Mouse (Mus musculus) heart, embryonic 14.5 days (tissue): ENCODE results near the gene Olfr557. TPM values are rescaled to one million over a fixed set of nuclear protein-coding genes. Genes with fewer than 3 reads are reported as not detected.

ENCODE experiments used
- ATAC-seq: fragments of 200-750 bp; cut with Nextera tagmentation; 2 replicates; pipeline ENCODE4 v1.8.0; 2017; ENCODE audit warnings: low read depth, moderate TSS enrichment; ENCODE audit not compliant: insufficient number of reproducible peaks, insufficient read depth, low FRiP score
- H3K27ac ChIP-seq, 2 experiments: fragments of 200-500 bp in 1 of 2; fragments of 300-500 bp in 1 of 2; sonication (generic) in 1 of 2; replicated peaks in 1 of 2; 2 replicates each; pipeline ENCODE4 v1.5.1; 2012 to 2014; ENCODE audit warnings: low read depth in 2 of 2, low read length in 2 of 2, control low read depth in 1 of 2, mild to moderate bottlenecking in 1 of 2, mixed read lengths in 1 of 2; ENCODE audit not compliant: control insufficient read depth in 1 of 2, insufficient read depth in 1 of 2
- H3K27me3 ChIP-seq: fragments of 300-500 bp; sonication (generic); 2 replicates; pipeline ENCODE4 v1.6.1; 2014; ENCODE audit warnings: mild to moderate bottlenecking, low read length, control low read depth; ENCODE audit not compliant: control insufficient read depth, insufficient read depth
- H3K36me3 ChIP-seq: fragments of 300-500 bp; sonication (generic); 2 replicates; pipeline ENCODE4 v1.6.1; 2014; ENCODE audit warnings: mild to moderate bottlenecking, control low read depth, low read length, mixed read lengths; ENCODE audit not compliant: control insufficient read depth, insufficient read depth
- H3K4me1 ChIP-seq, 2 experiments: fragments of 200-500 bp in 1 of 2; fragments of 300-500 bp in 1 of 2; sonication (generic) in 1 of 2; 2 replicates each; pipeline ENCODE4 v1.6.1; 2012 to 2014; ENCODE audit warnings: low read length in 2 of 2, control low read depth in 1 of 2, mixed read lengths in 1 of 2; ENCODE audit not compliant: control insufficient read depth in 2 of 2, insufficient read depth in 2 of 2
- H3K4me2 ChIP-seq: fragments of 300-500 bp; sonication (generic); 2 replicates; pipeline ENCODE4 v1.6.1; 2014; ENCODE audit warnings: mild to moderate bottlenecking, low read length
- H3K4me3 ChIP-seq, 2 experiments: fragments of 200-500 bp in 1 of 2; fragments of 300-500 bp in 1 of 2; sonication (generic) in 1 of 2; 2 replicates each; pipeline ENCODE4 v1.5.1; 2012 to 2014; ENCODE audit warnings: low read length in 2 of 2, mild to moderate bottlenecking in 2 of 2, control low read depth in 1 of 2, low read depth in 1 of 2, moderate library complexity in 1 of 2; ENCODE audit not compliant: control insufficient read depth in 1 of 2, insufficient read depth in 1 of 2
- H3K9ac ChIP-seq: fragments of 300-500 bp; sonication (generic); 2 replicates; pipeline ENCODE4 v1.6.1; 2014; ENCODE audit warnings: mild to moderate bottlenecking, low read length
- H3K9me3 ChIP-seq: fragments of 300-500 bp; sonication (generic); 2 replicates; pipeline ENCODE4 v1.6.1; 2016; ENCODE audit warnings: low read length, control low read depth; ENCODE audit not compliant: control insufficient read depth
- WGBS: fragments of 180-500 bp; shearing (Covaris S2); extraction: QIAGEN DNeasy Blood & Tissue Kit; methylation state at CpG from one replicate; pipeline ENCODE4 v1.1.7; 2014; 5-methylcytosine and 5-hydroxymethylcytosine counted together
- polyA plus RNA-seq: library from polyadenylated mRNA; unstranded; fragments of >200 nt; fragmentation: Nextera tagmentation; extraction: Ambion mirVana; gene quantifications from 2 replicates; pipeline ENCODE4 v1.2.1, GENCODE M21; 2014

Olfr557 gene
- not detected in 2 replicates for polyA plus RNA-seq

- no peak within 1 kb of the TSS for H3K27ac ChIP-seq
- WGBS = 53% methylated on average over 5 of the region's 5 CpGs
- no peaks in the 10 kb centered on the region for H3K36me3 ChIP-seq
- peaks cover 0 to 2% of the 10 kb centered on the region in 2 experiments; a peak in 1 of 4 replicates for H3K4me1 ChIP-seq
- no peaks in the 10 kb centered on the region for H3K9me3 ChIP-seq
- H3K4me2 ChIP-seq = no peak within 1 kb of the TSS
- H3K9ac ChIP-seq = no peak within 1 kb of the TSS
- H3K4me3 ChIP-seq = no peak within 1 kb of the TSS
- H3K27me3 ChIP-seq = no peaks in the 10 kb centered on the region
- ATAC-seq = no peak
These were observed at the start of gene Olfr557 for GRCm38 (mm10) chr7:102695358-102696125. Gene Olfr557 (plus strand): TSS chr7:102695910.

DNA sequence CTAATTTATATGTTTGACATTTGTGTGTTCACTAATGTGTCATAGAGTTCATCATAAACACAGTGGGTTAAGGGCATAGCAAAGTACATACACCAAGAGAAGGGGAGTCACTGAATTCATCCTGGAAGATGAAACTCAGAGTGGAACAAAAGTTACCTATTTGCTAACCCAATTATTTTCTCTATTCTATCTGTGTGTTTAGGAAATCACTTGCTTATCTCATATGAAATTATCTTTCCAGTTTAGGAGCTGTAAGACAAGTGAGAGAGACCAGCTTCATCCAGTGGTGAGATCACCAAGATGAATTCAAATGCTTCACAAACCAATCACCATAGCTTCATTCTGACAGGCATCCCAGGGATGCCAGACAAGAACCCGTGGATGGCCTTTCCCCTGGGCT lies 37.2 kb upstream of the Olfr557 start, which contains the start of gene Olfr555:
TSS of gene Olfr555 (plus strand) at position 301 of the 400 bp plus-strand sequence.
- Histone ChIP-seq H3K4me2 (no peak within 1 kb of the TSS), H3K4me3 (no peak within 1 kb of the TSS), H3K4me1 (no peaks in the 10 kb centered on the region), H3K36me3 (no peaks in the 10 kb centered on the region), H3K27me3 (no peaks in the 10 kb centered on the region), H3K9ac (no peak within 1 kb of the TSS), H3K27ac (no peak within 1 kb of the TSS), H3K9me3 (no peaks in the 10 kb centered on the region)
- no peak for ATAC-seq
- 57% methylated on average over 1 of the region's 1 CpGs for WGBS

- H3K4me3 ChIP-seq = no peak within 1 kb of the TSS
- no peaks in the 10 kb centered on the region for H3K27me3 ChIP-seq
- no peak for ATAC-seq
- no peaks in the 10 kb centered on the region for H3K9me3 ChIP-seq
- H3K27ac ChIP-seq = no peak within 1 kb of the TSS
- H3K4me2 ChIP-seq = no peak within 1 kb of the TSS
- no peaks in the 10 kb centered on the region for H3K36me3 ChIP-seq
- H3K4me1 ChIP-seq = no peaks in the 10 kb centered on the region
- WGBS = 74% methylated on average over 3 of the region's 3 CpGs
- no peak within 1 kb of the TSS for H3K9ac ChIP-seq
These were observed 31.1 kb upstream of the Olfr557 start, which contains the start of gene Olfr556 for GRCm38 (mm10) chr7:102664599-102664998. Gene Olfr556 (plus strand): TSS chr7:102664899.

GRCm38 (mm10) chr7:102665378-102665777 lies 30.3 kb upstream of the Olfr557 start:
- H3K4me2 ChIP-seq = no peak overlapping the region
- 26% methylated on average over 2 of the region's 2 CpGs for WGBS
- H3K9ac ChIP-seq = no peak overlapping the region
- no peaks in the 10 kb centered on the region for H3K36me3 ChIP-seq
- H3K4me3 ChIP-seq = no peak overlapping the region
- H3K27me3 ChIP-seq = no peaks in the 10 kb centered on the region
- no peak overlapping the region for H3K27ac ChIP-seq
- H3K9me3 ChIP-seq = no peaks in the 10 kb centered on the region
- H3K4me1 ChIP-seq = no peaks in the 10 kb centered on the region
- no peak for ATAC-seq

- Histone ChIP-seq H3K27ac (no peak overlapping the region), H3K27me3 (no peaks in the 10 kb centered on the region), H3K9ac (no peak overlapping the region), H3K4me3 (no peak overlapping the region), H3K9me3 (no peaks in the 10 kb centered on the region), H3K36me3 (peaks cover 19% of the 10 kb centered on the region), H3K4me2 (no peak overlapping the region), H3K4me1 (peaks cover 0 to 8% of the 10 kb centered on the region in 2 experiments; a peak in 1 of 4 replicates)
- no peak for ATAC-seq
- WGBS = 81% methylated on average over 2 of the region's 2 CpGs
These were observed 19.5 kb upstream of the Olfr557 start for GRCm38 (mm10) chr7:102676225-102676624.

DNA sequence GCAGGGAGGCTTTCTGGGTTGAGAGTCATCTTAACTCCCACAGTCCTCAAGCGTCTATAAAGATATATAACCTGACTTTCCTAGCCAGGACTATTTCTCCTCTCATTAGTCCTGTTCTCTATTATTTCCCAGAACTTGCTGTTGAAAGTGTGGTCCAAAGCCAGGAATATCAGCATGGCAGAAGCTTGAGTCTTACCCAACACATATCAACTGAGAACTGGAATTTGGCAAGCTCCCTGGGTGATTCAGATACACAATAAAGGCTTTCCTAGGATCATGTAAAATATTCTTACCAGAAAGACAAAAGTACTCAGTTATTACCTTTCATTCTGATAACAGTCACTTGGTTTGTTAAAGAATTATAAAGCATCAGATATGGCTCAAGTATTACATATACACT lies 13.8 kb upstream of the Olfr557 start:
- WGBS = 82% methylated on average over 1 of the region's 1 CpGs
- Histone ChIP-seq H3K4me1 (peaks cover 0 to 14% of the 10 kb centered on the region in 2 experiments; a peak in 2 of 4 replicates), H3K27ac (no peak overlapping the region), H3K36me3 (peaks cover 35% of the 10 kb centered on the region), H3K9ac (no peak overlapping the region), H3K27me3 (no peaks in the 10 kb centered on the region), H3K4me2 (no peak overlapping the region), H3K4me3 (no peak overlapping the region), H3K9me3 (no peaks in the 10 kb centered on the region)
- ATAC-seq = no peak

DNA sequence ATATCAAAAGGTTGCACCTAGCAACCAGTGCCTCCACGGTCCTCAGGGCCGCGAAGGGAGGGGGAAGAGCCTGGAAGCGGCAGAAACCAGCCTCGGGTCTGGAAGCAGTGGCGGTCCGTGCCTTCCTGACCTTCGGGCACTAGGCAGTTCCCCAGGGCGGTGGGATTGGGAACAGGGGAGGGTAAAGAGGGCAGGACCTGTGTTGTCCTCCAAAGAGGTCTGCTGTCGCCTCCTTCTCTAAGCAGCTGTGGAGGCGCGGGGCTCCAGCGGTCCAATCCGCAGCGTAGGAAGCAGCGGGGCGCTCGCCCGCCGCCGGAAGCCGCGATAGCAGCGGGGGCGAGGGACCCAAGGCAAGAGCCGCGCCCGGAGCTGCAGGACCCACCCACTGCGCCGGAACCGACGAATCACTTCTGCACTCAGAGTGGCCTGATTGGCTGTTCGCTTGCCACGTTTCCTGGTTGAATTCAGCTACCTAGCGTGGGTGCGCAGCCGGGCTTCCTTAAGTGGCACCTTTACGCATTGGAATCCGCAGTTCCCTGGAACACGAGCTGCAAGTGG lies 8.7 kb upstream of the Olfr557 start, which contains the start of gene Trim68:
TSS of gene Trim68 (minus strand) at position 384 of the 558 bp plus-strand sequence.
- Histone ChIP-seq H3K36me3 (0 out of 2 replicates have a peak, but pooled peaks cover 12% of the 10 kb centered on the region), H3K4me2 (peak within 1 kb of the TSS; percentile 61), H3K4me1 (peaks cover 0 to 6% of the 10 kb centered on the region in 2 experiments; a peak in 2 of 4 replicates), H3K9me3 (no peaks in the 10 kb centered on the region), H3K27me3 (no peaks in the 10 kb centered on the region), H3K9ac (peak within 1 kb of the TSS; percentile 74), H3K27ac (peak within 1 kb of the TSS; percentile 59 to 95), H3K4me3 (peak within 1 kb of the TSS; percentile 52 to 97)
- under 1% methylated on average over 40 of the region's 40 CpGs for WGBS
- peak; percentile 99 for ATAC-seq
